Mouse (Mus musculus) lung, postnatal 0 days (tissue): ENCODE measurements at regions not wholly inside any gene's neighbourhood (a gene's known extent, or its start where the extent isn't known, plus 50 kb on each side); places are given as distances from the start of the nearest gene placed in this dataset.

Experiments
- CTCF ChIP-seq: IDR thresholded peaks from 2 replicates; pipeline ENCODE4 v1.5.1; 2016; ENCODE audit warnings: antibody characterized with exemption, mild to moderate bottlenecking
- EP300 ChIP-seq: IDR thresholded peaks from 2 replicates; pipeline ENCODE4 v1.6.1; 2016; ENCODE audit warnings: antibody characterized with exemption, mild to moderate bottlenecking, control low read depth

DNA sequence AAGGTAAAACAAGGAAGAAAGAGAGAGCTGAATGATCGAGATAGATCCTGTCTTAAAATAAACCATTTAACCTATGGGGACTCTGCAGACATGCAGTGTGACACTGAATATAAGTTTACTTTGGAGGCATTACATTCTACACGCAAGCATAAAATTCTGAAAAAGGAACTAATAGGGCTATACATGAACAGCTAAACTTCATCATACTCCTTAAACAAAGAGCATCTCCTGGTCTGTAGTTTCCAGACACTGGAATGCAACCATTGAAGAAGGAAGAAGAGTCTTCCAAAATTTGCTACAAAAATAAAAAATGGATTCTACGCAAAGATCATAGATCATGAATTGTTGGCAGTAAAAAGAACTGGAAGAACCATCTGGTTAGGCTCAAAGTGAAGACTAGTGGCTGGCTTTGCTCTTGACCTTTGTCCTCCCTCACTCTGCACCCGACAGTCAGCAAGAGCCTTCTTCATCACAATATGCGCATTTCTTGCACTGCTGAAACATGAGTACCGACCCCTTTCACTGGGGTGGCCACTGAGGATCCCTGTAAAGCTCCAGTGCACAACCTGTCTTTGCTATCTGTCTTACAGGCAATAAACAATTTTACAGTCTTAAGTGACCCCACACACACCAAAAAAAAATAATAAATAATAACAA, 112.2 kb upstream of the BC052040 start:
- TF ChIP-seq CTCF (no peak), EP300 (no peak)
